Mouse (Mus musculus): ENCODE measurements around the gene Washc3. TPM values are rescaled to one million over a fixed set of nuclear protein-coding genes. Genes with fewer than 3 reads are reported as not detected.

The Washc3 gene
- polyA plus RNA-seq, 1 experiment, result 23.8 TPM

- no peak overlapping the region for H3K27ac ChIP-seq (ENCODE audit: insufficient read depth, low read length)
- TF ChIP-seq POLR2A (IDR thresholded peaks at IDR 0.05; ENCODE audit: extremely low read depth, insufficient read depth, low read length) (no peak), CTCF (IDR thresholded peaks at IDR 0.05; ENCODE audit: extremely low read depth, insufficient read depth, low read length) (no peak)
- no peaks in the 10 kb centered on the region for H3K4me1 ChIP-seq (ENCODE audit: control insufficient read depth, insufficient read depth, low read length)
Observed at GRCm38 (mm10) chr10:88250300-88250699, 49.4 kb downstream of the Washc3 start.

GRCm38 (mm10) chr10:88252121-88252862 is 51.4 kb downstream of the Washc3 start:
- H3K4me3 ChIP-seq (ENCODE audit: insufficient read depth, low read length), result no peak overlapping the region
- no peaks in the 10 kb centered on the region for H3K4me1 ChIP-seq (ENCODE audit: control insufficient read depth, insufficient read depth, low read length)
- TF ChIP-seq POLR2A (IDR thresholded peaks at IDR 0.05; ENCODE audit: extremely low read depth, insufficient read depth, low read length) (no peak), CTCF (IDR thresholded peaks at IDR 0.05; ENCODE audit: extremely low read depth, insufficient read depth, low read length) (no peak)
- H3K27ac ChIP-seq (ENCODE audit: insufficient read depth, low read length), result no peak overlapping the region

More at GRCm38 (mm10) chr10:88250300-88250699, 49.4 kb downstream of the Washc3 start:
- H3K4me3 ChIP-seq (ENCODE audit: insufficient read depth, low read length), result no peak overlapping the region

GRCm38 (mm10) chr10:88255556-88255955 is 54.7 kb downstream of the Washc3 start:
- no peak for TF ChIP-seq CTCF (IDR thresholded peaks at IDR 0.05; ENCODE audit: extremely low read depth, insufficient read depth, low read length)
- TF ChIP-seq POLR2A (IDR thresholded peaks at IDR 0.05; ENCODE audit: extremely low read depth, insufficient read depth, low read length), result no peak
- Histone ChIP-seq H3K4me1 (ENCODE audit: control insufficient read depth, insufficient read depth, low read length) (no peaks in the 10 kb centered on the region), H3K27ac (ENCODE audit: insufficient read depth, low read length) (no peak overlapping the region), H3K4me3 (ENCODE audit: insufficient read depth, low read length) (no peak overlapping the region)

- Histone ChIP-seq H3K27ac (ENCODE audit: insufficient read depth, low read length) (no peak overlapping the region), H3K4me3 (ENCODE audit: insufficient read depth, low read length) (no peak overlapping the region), H3K4me1 (ENCODE audit: control insufficient read depth, insufficient read depth, low read length) (no peaks in the 10 kb centered on the region)
- TF ChIP-seq POLR2A (IDR thresholded peaks at IDR 0.05; ENCODE audit: extremely low read depth, insufficient read depth, low read length) (no peak), CTCF (IDR thresholded peaks at IDR 0.05; ENCODE audit: extremely low read depth, insufficient read depth, low read length) (no peak)
Observed at GRCm38 (mm10) chr10:88260309-88260708, 59.4 kb downstream of the Washc3 start.

GRCm38 (mm10) chr10:88261186-88261585 is 60.3 kb downstream of the Washc3 start:
- Histone ChIP-seq H3K4me3 (ENCODE audit: insufficient read depth, low read length) (no peak overlapping the region), H3K4me1 (ENCODE audit: control insufficient read depth, insufficient read depth, low read length) (no peaks in the 10 kb centered on the region), H3K27ac (ENCODE audit: insufficient read depth, low read length) (no peak overlapping the region)
- TF ChIP-seq POLR2A (IDR thresholded peaks at IDR 0.05; ENCODE audit: extremely low read depth, insufficient read depth, low read length) (no peak), CTCF (IDR thresholded peaks at IDR 0.05; ENCODE audit: extremely low read depth, insufficient read depth, low read length) (no peak)

- Histone ChIP-seq H3K4me3 (ENCODE audit: insufficient read depth, low read length) (no peak overlapping the region), H3K27ac (ENCODE audit: insufficient read depth, low read length) (no peak overlapping the region), H3K4me1 (ENCODE audit: control insufficient read depth, insufficient read depth, low read length) (no peaks in the 10 kb centered on the region)
- TF ChIP-seq CTCF (IDR thresholded peaks at IDR 0.05; ENCODE audit: extremely low read depth, insufficient read depth, low read length) (no peak), POLR2A (IDR thresholded peaks at IDR 0.05; ENCODE audit: extremely low read depth, insufficient read depth, low read length) (no peak)
Observed at GRCm38 (mm10) chr10:88263383-88263782, 62.5 kb downstream of the Washc3 start.

- no peak overlapping the region for H3K4me3 ChIP-seq (ENCODE audit: insufficient read depth, low read length)
- H3K27ac ChIP-seq (ENCODE audit: insufficient read depth, low read length), result no peak overlapping the region
- no peak for TF ChIP-seq POLR2A (IDR thresholded peaks at IDR 0.05; ENCODE audit: extremely low read depth, insufficient read depth, low read length)
- no peak for TF ChIP-seq CTCF (IDR thresholded peaks at IDR 0.05; ENCODE audit: extremely low read depth, insufficient read depth, low read length)
- H3K4me1 ChIP-seq (ENCODE audit: control insufficient read depth, insufficient read depth, low read length), result no peaks in the 10 kb centered on the region
Observed at GRCm38 (mm10) chr10:88274045-88274444, 73.2 kb downstream of the Washc3 start.

- Histone ChIP-seq H3K4me1 (ENCODE audit: control insufficient read depth, insufficient read depth, low read length) (no peaks in the 10 kb centered on the region), H3K27ac (ENCODE audit: insufficient read depth, low read length) (no peak overlapping the region), H3K4me3 (ENCODE audit: insufficient read depth, low read length) (no peak overlapping the region)
- TF ChIP-seq CTCF (IDR thresholded peaks at IDR 0.05; ENCODE audit: extremely low read depth, insufficient read depth, low read length) (no peak), POLR2A (IDR thresholded peaks at IDR 0.05; ENCODE audit: extremely low read depth, insufficient read depth, low read length) (no peak)
Observed at GRCm38 (mm10) chr10:88281699-88282098, 80.8 kb downstream of the Washc3 start.

GRCm38 (mm10) chr10:88284343-88284990 is 83.6 kb downstream of the Washc3 start:
- no peaks in the 10 kb centered on the region for H3K4me1 ChIP-seq (ENCODE audit: control insufficient read depth, insufficient read depth, low read length)

GRCm38 (mm10) chr10:88287261-88287660 is 86.4 kb downstream of the Washc3 start:
- H3K4me1 ChIP-seq (ENCODE audit: control insufficient read depth, insufficient read depth, low read length), result no peaks in the 10 kb centered on the region
- TF ChIP-seq CTCF (IDR thresholded peaks at IDR 0.05; ENCODE audit: extremely low read depth, insufficient read depth, low read length) (no peak), POLR2A (IDR thresholded peaks at IDR 0.05; ENCODE audit: extremely low read depth, insufficient read depth, low read length) (no peak)
- H3K27ac ChIP-seq (ENCODE audit: insufficient read depth, low read length), result no peak overlapping the region
- no peak overlapping the region for H3K4me3 ChIP-seq (ENCODE audit: insufficient read depth, low read length)

More at GRCm38 (mm10) chr10:88284343-88284990, 83.6 kb downstream of the Washc3 start:
- Histone ChIP-seq H3K4me3 (ENCODE audit: insufficient read depth, low read length) (no peak overlapping the region), H3K27ac (ENCODE audit: insufficient read depth, low read length) (no peak overlapping the region)
- TF ChIP-seq CTCF (IDR thresholded peaks at IDR 0.05; ENCODE audit: extremely low read depth, insufficient read depth, low read length), result no peak
- TF ChIP-seq POLR2A (IDR thresholded peaks at IDR 0.05; ENCODE audit: extremely low read depth, insufficient read depth, low read length), result no peak
